Mouse (Mus musculus) CH12F3 (cell line): Measurements from ENCODE around the gene Mrps18b.

Experiments used
- in situ Hi-C: fragments of 300-500 bp; cut with MboI; formaldehyde crosslinking; loops from 2 replicates; pipeline ENCODE4 v1.14.3; 2020; ENCODE audit warnings: low sequenced_read_pairs

The Mrps18b gene

GRCm38 (mm10) chr17:35879245-35880057 lies 36.7 kb downstream of the Mrps18b start, which contains the start of gene Dhx16:
Dhx16 (plus strand) TSS chr17:35879819.
- in situ Hi-C loops, result no loop called here

DNA sequence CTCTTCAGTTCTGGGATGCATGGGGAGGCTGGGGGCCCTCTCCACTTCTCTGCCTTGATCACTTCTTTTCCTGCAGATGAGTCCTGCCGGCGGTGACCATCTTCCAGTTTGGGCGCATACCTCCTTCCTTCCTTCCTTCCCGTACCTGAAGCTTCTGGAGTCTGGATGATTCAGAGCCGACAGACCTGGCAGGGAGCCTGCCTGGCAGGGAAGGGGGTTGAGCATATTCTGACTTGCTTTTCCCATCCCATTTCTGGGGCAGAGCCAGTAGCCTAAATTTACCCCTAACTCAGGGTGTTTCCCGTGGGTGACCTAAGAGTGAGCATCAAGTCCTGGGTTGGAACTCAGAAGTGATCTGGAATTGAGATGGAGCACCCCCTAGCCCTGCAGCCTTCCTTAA lies 41.5 kb downstream of the Mrps18b start:
- in situ Hi-C loops, result loop anchor here (5.0 kb wide), 1 partner anchor 42 kb away; no protein-coding TSS in a partner anchor

GRCm38 (mm10) chr17:35873774-35874519 lies 42.2 kb downstream of the Mrps18b start:
- in situ Hi-C loops, result loop anchor here (5.0 kb wide), 1 partner anchor 42 kb away; no protein-coding TSS in a partner anchor

DNA sequence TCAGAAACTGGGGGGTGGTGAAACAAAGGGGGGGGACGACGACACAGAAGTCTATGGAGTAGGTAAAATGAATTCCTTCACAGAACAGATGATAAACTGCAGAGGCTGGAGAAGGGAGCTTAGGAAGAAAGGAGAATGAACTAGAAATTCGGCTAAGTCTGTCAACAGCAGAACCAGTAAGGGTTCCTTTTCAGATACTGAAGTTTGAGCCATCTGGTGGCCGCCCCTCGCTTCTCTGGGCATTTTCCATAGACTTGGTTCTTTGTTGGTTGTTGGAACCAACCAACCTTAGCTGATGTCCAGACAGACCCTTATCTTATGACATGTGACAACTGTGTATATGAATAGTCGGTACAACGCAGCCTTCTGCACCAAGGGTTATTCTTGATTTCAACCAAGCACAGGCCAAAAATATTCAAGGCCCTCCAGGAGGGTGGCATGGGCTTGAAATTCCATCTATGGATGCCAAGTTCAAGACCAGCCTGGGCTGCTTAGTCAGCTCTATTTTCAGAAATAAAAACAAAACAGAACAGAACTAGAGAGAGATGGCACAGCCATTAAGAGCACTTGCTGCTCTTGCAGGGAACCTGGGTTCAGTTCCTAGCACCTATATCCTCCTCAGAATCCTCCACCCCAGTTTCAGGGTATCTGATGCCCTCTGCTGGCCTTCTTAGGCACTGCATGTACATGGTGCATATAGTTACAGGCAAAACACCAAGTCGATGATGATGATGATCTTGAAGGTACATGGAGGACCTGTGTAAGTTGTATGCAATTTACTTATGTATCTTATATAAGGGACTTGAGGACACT lies 45.1 kb downstream of the Mrps18b start:
- in situ Hi-C loops, result loop anchor here (5.0 kb wide), 1 partner anchor 39 kb away; no protein-coding TSS in a partner anchor

- in situ Hi-C loops, result loop anchor here (5.0 kb wide), 1 partner anchor 38 kb away; no protein-coding TSS in a partner anchor
Measured at GRCm38 (mm10) chr17:35870151-35870883, 45.9 kb downstream of the Mrps18b start.

GRCm38 (mm10) chr17:35869346-35870067 lies 46.7 kb downstream of the Mrps18b start:
- in situ Hi-C loops, result loop anchor here (5.0 kb wide), 1 partner anchor 37 kb away; no protein-coding TSS in a partner anchor

DNA sequence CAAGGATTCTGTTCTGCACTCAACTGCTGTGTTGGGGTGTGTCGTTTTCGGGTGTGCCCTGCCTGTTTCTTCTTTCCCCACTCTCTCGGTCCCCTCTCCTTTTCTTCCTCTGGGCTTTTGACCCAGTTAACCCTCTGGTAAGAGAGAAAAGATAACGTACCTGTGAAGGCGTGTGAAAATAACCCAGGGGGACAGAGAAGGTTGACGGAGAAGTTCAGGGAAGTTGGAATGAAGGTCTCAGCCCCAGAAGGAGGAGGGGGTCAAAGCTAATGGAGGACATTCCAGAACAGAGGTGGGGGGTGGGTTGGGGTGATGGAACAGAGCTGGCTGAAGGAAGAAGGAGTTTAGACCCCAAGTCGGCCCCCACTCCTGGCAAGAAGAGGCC lies 47.2 kb downstream of the Mrps18b start:
- in situ Hi-C loops, result no loop called here

GRCm38 (mm10) chr17:35868165-35868820 lies 47.9 kb downstream of the Mrps18b start:
- in situ Hi-C loops, result no loop called here

DNA sequence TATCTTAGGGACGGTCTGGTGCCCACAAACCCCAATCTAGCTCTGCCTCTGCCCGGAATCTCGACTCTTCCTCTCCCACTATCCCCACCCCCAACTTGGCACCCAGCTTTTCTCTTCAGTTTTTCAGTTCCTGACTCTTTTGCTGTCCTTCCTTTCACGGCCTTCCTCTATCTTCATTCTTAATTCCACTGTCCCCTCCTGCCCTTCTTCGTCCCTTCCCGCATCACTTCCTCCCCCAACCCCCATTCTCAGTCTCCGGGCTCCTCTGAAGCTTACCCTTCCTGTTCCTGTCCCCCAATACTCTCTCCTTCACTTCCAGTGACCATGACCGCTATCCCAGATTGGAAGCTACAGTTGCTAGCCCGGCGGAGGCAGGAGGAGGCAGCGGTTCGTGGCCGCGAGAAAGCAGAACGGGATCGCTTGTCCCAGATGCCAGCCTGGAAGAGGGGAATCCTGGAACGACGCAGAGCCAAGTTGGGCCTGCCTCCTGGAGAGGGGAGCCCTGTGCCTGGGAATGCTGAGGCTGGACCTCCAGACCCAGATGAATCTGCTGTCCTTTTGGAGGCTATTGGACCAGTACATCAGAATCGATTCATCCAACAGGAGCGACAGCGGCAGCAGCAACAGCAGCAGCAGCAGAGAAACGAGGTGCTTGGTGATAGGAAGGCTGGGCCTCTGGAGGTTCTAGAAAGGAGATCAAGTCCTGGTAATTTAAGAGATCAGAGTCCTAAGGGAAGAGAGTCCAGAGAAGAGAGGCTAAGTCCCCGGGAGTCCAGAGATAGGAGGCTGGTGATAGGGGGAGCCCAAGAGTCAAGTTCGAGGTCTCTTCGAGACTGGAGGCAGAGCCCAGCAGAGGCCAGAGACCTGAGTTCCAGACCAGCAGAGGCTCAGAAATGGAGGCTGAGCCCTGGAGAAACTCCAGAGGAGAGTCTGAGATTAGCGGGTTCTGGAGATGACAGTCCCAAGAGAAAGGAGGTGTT lies 49.0 kb downstream of the Mrps18b start:
- in situ Hi-C loops, result no loop called here

DNA sequence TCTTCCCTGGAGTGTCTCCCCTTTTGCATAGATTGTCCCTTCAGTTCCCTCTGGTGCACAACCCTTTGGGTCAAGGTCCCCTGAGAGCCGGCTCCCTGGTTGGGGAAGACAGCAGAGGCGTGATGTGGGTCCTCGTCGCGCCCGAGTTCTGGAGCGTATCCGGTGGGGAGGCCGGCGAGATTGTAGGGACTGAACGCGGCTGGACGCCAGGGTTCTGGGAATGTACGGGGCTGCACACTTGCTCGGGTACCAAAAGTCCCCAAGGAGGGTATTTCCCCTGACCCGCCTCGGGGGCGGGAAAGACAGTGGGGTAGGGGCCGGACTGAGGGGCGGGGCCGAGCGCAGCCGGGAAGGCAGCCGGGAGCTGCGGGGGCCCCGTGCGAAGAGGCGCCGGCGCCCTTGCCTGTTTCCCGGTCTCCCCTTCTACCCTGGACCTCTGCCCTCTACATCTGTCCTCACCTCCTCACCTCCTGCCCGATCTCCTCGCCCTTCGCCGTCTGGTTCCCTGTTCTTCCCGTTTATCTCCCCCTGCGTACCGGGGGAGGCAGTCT lies 49.8 kb downstream of the Mrps18b start:
- in situ Hi-C loops, result no loop called here

GRCm38 (mm10) chr17:35865481-35866280 lies 50.5 kb downstream of the Mrps18b start, which contains the start of gene Ppp1r18:
Ppp1r18 (plus strand) TSS chr17:35865593.
- in situ Hi-C loops, result no loop called here

GRCm38 (mm10) chr17:35864832-35865353 lies 51.3 kb downstream of the Mrps18b start:
- in situ Hi-C loops, result no loop called here

- in situ Hi-C loops, result no loop called here
Measured at GRCm38 (mm10) chr17:35861198-35861857, 54.9 kb downstream of the Mrps18b start, which contains the start of gene Nrm. Nrm (plus strand) TSS chr17:35861318.

DNA sequence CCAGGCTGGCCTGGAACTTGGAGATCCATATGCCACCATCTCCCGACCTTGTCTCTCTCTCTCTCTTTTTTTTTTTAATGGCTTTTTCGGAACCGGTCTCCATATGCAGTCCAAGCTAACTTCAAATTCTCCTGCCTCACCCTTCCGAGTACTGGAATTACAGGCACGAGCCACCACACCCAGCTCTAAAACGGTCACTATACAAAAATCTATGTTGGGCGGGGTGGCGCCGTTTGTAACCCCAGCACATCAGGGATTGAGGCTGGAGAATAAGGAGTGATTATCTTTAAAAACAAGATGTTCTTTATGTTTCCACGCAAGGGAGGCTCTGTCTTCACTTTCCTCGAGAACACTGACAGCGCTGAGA lies 55.4 kb downstream of the Mrps18b start:
- in situ Hi-C loops, result no loop called here
